Mouse (Mus musculus): ENCODE results near the gene Ankrd55. TPM values are rescaled to one million over a fixed set of nuclear protein-coding genes. Genes with fewer than 3 reads are reported as not detected.
"Not testable (repeated sequence)": the region's sequence is repeated elsewhere in the genome, so short reads cannot be mapped to it uniquely, and the experiment has no call there.

Ankrd55 gene
- polyA plus RNA-seq, 1 experiment: 0.18 TPM

DNA sequence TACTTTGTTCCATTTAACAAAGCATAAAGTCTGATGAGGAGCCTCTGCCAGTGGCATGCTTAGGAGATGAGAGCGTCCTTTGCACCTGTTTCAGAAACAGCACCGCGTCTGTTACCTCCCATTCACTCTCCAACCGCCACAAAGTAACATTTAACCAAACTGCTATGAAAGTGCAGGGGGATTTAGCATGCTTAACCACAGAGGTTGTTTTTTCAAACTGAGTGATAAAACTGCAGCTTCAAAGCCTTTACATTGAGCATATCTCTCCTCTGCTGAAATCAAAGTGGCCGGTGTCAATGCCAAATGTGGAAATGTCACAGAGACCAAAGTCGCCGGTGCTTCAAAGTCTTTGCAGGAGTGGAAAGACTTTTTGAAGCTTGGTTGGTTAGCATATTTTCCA lies 136.4 kb downstream of the Ankrd55 start:
- Histone ChIP-seq H3ac (ENCODE audit: control insufficient read depth, insufficient read length, low read depth) (no peak overlapping the region), H3K79me3 (ENCODE audit: low read depth) (no peaks in the 10 kb centered on the region), H3K4me3 (ENCODE audit: insufficient read depth, poor library complexity, severe bottlenecking) (no peak overlapping the region), H3K79me2 (ENCODE audit: control insufficient read depth, insufficient read depth) (no peaks in the 10 kb centered on the region), H3K36me3 (ENCODE audit: control insufficient read depth, insufficient read depth) (no peaks in the 10 kb centered on the region), H3K27me3 (ENCODE audit: control insufficient read depth, insufficient read depth, insufficient read length) (no peaks in the 10 kb centered on the region)
- TF ChIP-seq MYOD1 (IDR thresholded peaks at IDR 0.05; ENCODE audit: control insufficient read depth, insufficient read length, low read depth): peak; percentile 4
- TF ChIP-seq CTCF (IDR thresholded peaks at IDR 0.05; ENCODE audit: control insufficient read depth, insufficient read depth, insufficient read length): no peak

DNA sequence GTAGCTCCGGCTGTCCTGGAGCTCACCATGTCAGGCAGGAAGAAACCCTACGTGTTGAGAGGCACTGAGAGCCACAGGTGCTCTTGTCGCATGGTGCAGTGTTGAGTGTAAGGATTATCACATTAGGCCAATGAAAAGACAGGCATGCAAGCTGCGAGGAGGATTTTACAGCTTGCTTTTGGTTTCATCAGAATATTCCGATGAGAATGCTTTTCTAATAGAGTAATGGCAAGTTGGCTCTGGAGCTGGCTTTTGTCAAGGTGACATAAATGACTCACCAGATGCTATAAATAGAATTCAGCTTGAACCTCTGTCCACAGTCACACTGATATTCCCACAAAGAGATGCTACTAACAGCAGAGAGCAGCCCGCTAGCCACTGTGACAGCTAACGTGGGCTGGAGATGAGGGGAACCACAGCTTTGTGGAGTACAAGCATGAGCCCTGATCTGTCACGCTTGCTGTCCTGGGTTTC lies 137.0 kb downstream of the Ankrd55 start:
- no peaks in the 10 kb centered on the region for H3K79me2 ChIP-seq (ENCODE audit: control insufficient read depth, insufficient read depth)
- TF ChIP-seq CTCF (IDR thresholded peaks at IDR 0.05; ENCODE audit: control insufficient read depth, insufficient read depth, insufficient read length) (no peak), FOSL1 (IDR thresholded peaks at IDR 0.05; ENCODE audit: insufficient read depth, low read length, poor library complexity, severe bottlenecking) (no peak), USF1 (IDR thresholded peaks at IDR 0.05; ENCODE audit: low read depth) (no peak), MYOD1 (IDR thresholded peaks at IDR 0.05; ENCODE audit: control insufficient read depth, insufficient read length, low read depth) (no peak), CEBPB (IDR thresholded peaks at IDR 0.05; ENCODE audit: low read depth) (no peak), MYOG (IDR thresholded peaks at IDR 0.05; ENCODE audit: control insufficient read depth, extremely low read depth, insufficient read length) (no peak), MAX (IDR thresholded peaks at IDR 0.05) (no peak)
- H3K36me3 ChIP-seq (ENCODE audit: control insufficient read depth, insufficient read depth): no peaks in the 10 kb centered on the region
- H3ac ChIP-seq (ENCODE audit: control insufficient read depth, insufficient read length, low read depth): no peak overlapping the region
- H3K79me3 ChIP-seq (ENCODE audit: low read depth): no peaks in the 10 kb centered on the region
- H3K4me3 ChIP-seq (ENCODE audit: insufficient read depth, poor library complexity, severe bottlenecking): no peak overlapping the region
- no peaks in the 10 kb centered on the region for H3K27me3 ChIP-seq (ENCODE audit: control insufficient read depth, insufficient read depth, insufficient read length)

- Histone ChIP-seq H3K79me2 (ENCODE audit: control insufficient read depth, insufficient read depth) (no peaks in the 10 kb centered on the region), H3ac (ENCODE audit: control insufficient read depth, insufficient read length, low read depth) (no peak overlapping the region), H3K79me3 (ENCODE audit: low read depth) (no peaks in the 10 kb centered on the region), H3K36me3 (ENCODE audit: control insufficient read depth, insufficient read depth) (no peaks in the 10 kb centered on the region), H3K27me3 (ENCODE audit: control insufficient read depth, insufficient read depth, insufficient read length) (no peaks in the 10 kb centered on the region), H3K4me3 (ENCODE audit: insufficient read depth, poor library complexity, severe bottlenecking) (no peak overlapping the region)
- TF ChIP-seq USF1 (IDR thresholded peaks at IDR 0.05; ENCODE audit: low read depth) (no peak), FOSL1 (IDR thresholded peaks at IDR 0.05; ENCODE audit: insufficient read depth, low read length, poor library complexity, severe bottlenecking) (no peak), CEBPB (IDR thresholded peaks at IDR 0.05; ENCODE audit: low read depth) (no peak)
Observed at GRCm38 (mm10) chr13:112426265-112427135, 138.2 kb downstream of the Ankrd55 start.

DNA sequence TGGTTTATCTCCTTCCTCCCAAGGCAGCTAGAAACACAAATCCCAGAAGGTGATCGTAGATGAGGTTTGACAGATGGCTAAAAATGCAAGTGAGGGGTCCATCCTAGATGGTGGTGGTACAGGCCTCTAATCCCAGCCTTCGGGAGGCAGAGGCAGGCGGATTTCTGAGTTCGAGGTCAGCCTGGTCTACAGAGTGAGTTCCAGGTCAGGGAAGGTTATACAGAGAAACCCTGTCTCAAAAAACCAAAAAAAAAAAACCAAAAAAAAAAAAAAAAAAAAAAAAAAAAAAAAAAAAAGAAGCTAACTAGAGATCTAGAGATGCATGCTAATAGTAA lies 138.9 kb downstream of the Ankrd55 start:
- not testable (repeated sequence) for H3K79me3 ChIP-seq (ENCODE audit: low read depth); H3K4me3 ChIP-seq (ENCODE audit: insufficient read depth, poor library complexity, severe bottlenecking); H3K36me3 ChIP-seq (ENCODE audit: control insufficient read depth, insufficient read depth); H3K27me3 ChIP-seq (ENCODE audit: control insufficient read depth, insufficient read depth, insufficient read length); H3K79me2 ChIP-seq (ENCODE audit: control insufficient read depth, insufficient read depth); H3ac ChIP-seq (ENCODE audit: control insufficient read depth, insufficient read length, low read depth)

- no peak overlapping the region for H3K4me3 ChIP-seq (ENCODE audit: insufficient read depth, poor library complexity, severe bottlenecking)
- no peaks in the 10 kb centered on the region for H3K27me3 ChIP-seq (ENCODE audit: control insufficient read depth, insufficient read depth, insufficient read length)
- no peaks in the 10 kb centered on the region for H3K79me3 ChIP-seq (ENCODE audit: low read depth)
- TF ChIP-seq USF1 (IDR thresholded peaks at IDR 0.05; ENCODE audit: low read depth) (no peak), FOSL1 (IDR thresholded peaks at IDR 0.05; ENCODE audit: insufficient read depth, low read length, poor library complexity, severe bottlenecking) (no peak), CEBPB (IDR thresholded peaks at IDR 0.05; ENCODE audit: low read depth) (no peak), CTCF (IDR thresholded peaks at IDR 0.05; ENCODE audit: control insufficient read depth, insufficient read depth, insufficient read length) (no peak), MYOG (IDR thresholded peaks at IDR 0.05; ENCODE audit: control insufficient read depth, extremely low read depth, insufficient read length) (no peak), MAX (IDR thresholded peaks at IDR 0.05) (no peak), MYOD1 (IDR thresholded peaks at IDR 0.05; ENCODE audit: control insufficient read depth, insufficient read length, low read depth) (no peak)
- H3K36me3 ChIP-seq (ENCODE audit: control insufficient read depth, insufficient read depth): no peaks in the 10 kb centered on the region
- H3ac ChIP-seq (ENCODE audit: control insufficient read depth, insufficient read length, low read depth): no peak overlapping the region
- no peaks in the 10 kb centered on the region for H3K79me2 ChIP-seq (ENCODE audit: control insufficient read depth, insufficient read depth)
Observed at GRCm38 (mm10) chr13:112427521-112427920, 139.3 kb downstream of the Ankrd55 start.

- Histone ChIP-seq H3K79me3 (ENCODE audit: low read depth) (no peaks in the 10 kb centered on the region), H3K36me3 (ENCODE audit: control insufficient read depth, insufficient read depth) (no peaks in the 10 kb centered on the region), H3ac (ENCODE audit: control insufficient read depth, insufficient read length, low read depth) (no peak overlapping the region), H3K27me3 (ENCODE audit: control insufficient read depth, insufficient read depth, insufficient read length) (no peaks in the 10 kb centered on the region), H3K4me3 (ENCODE audit: insufficient read depth, poor library complexity, severe bottlenecking) (no peak overlapping the region), H3K79me2 (ENCODE audit: control insufficient read depth, insufficient read depth) (no peaks in the 10 kb centered on the region)
- TF ChIP-seq MYOG (IDR thresholded peaks at IDR 0.05; ENCODE audit: control insufficient read depth, extremely low read depth, insufficient read length): no peak
- TF ChIP-seq MYOD1 (IDR thresholded peaks at IDR 0.05; ENCODE audit: control insufficient read depth, insufficient read length, low read depth): no peak
- TF ChIP-seq CTCF (IDR thresholded peaks at IDR 0.05; ENCODE audit: control insufficient read depth, insufficient read depth, insufficient read length): no peak
- TF ChIP-seq MAX (IDR thresholded peaks at IDR 0.05): no peak
- no peak for TF ChIP-seq CEBPB (IDR thresholded peaks at IDR 0.05; ENCODE audit: low read depth)
- no peak for TF ChIP-seq USF1 (IDR thresholded peaks at IDR 0.05; ENCODE audit: low read depth)
- TF ChIP-seq FOSL1 (IDR thresholded peaks at IDR 0.05; ENCODE audit: insufficient read depth, low read length, poor library complexity, severe bottlenecking): no peak
Observed at GRCm38 (mm10) chr13:112433271-112433670, 145.0 kb downstream of the Ankrd55 start.

Other genes with a start within 250 kb of the Ankrd55 start
- gene Il6st, start 175.6 kb downstream of the Ankrd55 start, polyA plus RNA-seq (2012; fragmentation: generic; extraction: Trizol): 17.3 TPM